Mouse (Mus musculus) olfactory bulb, adult 2 months (tissue): ENCODE data around the gene Cenps.

ENCODE experiments used
- CTCF ChIP-seq: fragments of 200-500 bp; IDR thresholded peaks from 2 replicates; pipeline ENCODE4 v1.5.1; 2012; ENCODE audit warnings: low read depth, mild to moderate bottlenecking, low read length, moderate library complexity; ENCODE audit not compliant: insufficient read depth
- POLR2A ChIP-seq: fragments of 200-500 bp; IDR thresholded peaks from 2 replicates; pipeline ENCODE4 v1.6.1; 2012; ENCODE audit warnings: mild to moderate bottlenecking, low read depth, low read length, moderate library complexity; ENCODE audit not compliant: insufficient read depth

DNA sequence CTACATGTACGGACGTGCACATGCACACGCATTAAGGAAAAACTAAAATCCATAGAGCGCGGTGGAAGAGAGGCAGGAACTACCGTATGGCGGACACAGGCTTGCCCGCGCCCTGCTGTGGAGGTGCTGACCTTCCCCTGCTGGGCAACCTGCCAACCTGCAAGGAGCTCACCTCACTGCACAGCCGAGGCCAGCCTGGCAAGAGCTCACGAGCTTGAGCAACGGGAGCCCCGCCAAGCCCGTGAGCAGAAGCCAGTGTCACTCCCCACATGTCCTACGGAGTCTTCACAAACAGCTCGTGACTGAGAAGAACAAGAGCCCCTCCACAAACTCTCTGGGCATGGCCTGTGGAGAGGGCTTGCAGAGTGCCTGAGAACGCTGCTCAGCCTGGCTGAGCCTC lies 55.9 kb downstream of the Cenps start:
- TF ChIP-seq CTCF (no peak), POLR2A (no peak)
